Mouse (Mus musculus): Measurements from ENCODE around the gene Upf1.

Upf1 gene

DNA sequence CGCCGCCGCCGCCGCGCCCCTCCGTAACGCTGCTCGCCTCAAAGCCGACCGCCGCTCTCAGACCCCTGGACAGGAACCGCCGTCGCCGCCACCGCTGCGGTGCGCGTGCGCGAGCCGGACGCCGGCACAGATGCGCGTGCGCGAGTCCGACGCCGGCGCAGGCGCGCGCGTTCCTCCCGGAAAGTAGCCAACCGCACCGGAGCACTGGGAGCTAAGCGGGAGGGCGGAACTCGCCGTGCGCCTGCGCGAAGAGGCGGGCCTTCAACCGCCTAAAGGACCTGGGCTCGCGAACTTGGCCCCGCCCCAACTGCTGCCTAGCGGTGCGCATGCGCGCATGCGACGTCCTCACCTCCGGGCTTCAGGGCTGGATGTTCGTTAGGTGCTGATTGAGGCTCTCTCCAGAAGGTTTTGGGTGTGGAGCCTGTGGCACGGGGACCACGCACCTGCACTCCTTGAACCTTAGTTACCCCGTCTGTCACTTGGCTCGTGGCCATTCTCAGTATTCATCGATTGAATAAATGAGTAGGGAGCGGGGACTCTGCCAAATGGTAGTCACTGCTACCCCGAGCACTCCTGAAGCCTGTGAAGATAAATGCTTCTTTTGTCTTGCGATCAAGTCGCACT is at the start of gene Upf1:
TSS of gene Upf1 (minus strand) at position 85 of the 624 bp plus-strand sequence.
- DNase-seq (ENCODE audit: low read depth, low spot score), result peak; percentile 100

DNA sequence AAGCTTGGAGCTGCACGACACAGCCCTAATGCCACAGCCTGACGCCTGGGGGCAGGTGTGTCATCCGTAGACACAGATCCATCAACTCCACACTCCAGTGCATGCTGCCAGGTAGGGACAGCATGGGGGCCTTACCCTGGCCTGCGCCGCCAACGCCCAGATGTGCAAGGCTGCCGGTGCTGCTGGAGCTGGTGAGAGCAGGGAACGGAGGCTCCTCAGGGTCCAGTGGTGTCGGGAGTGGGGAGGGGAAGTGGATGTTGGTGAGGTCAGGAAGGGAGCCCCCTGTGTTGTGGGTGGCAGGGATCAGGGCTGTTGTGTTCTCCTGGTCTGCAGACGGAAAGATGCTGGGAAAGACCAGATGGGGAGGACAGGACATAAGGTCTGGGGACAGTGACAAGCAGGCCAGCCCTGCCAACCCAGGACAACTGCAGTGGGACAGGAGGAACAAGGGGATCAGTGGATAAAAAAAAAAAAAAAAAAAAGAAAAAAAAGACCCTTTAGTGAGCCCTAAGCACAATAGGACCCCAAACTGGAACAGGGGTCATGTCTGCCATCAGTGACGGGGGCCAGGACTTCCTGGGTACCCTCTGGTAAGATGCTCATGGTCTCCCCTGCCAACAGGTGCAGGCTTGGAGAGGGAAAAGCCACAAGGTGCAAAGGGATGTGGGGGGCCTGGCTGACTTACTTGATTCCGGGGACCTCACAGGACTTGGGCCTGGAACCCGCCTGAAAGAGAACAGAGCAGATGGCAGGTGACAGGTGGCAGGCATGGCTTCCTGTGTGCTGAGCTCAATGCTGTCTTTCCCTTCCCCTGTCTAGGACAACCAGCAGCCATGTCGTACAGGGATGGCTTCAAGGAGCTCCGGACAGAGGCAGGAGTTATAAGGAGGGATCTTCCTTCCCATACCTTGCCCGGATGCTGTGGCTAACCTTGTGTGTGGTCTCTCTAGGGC is 44.8 kb upstream of the Upf1 start:
- no peak for DNase-seq (ENCODE audit: low read depth, low spot score)

DNA sequence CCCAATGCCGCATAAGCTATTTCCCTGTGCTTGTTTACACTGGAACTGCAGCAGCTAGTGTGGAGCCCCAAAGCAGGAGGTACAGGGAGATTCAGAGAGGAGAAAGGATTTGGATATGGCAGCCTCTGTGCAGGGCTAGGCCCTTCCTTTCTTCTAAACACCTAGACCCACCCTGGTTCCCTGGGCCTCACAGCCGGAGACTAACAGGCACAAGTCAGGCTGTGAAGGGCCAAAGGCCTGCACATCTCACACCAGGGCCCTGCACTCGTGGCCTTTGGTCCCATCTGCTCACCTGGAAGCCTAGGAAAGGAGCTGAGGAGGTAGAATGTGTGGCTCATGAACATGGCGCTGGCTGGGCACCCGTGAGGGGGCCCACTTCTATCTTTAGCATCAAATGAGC is 43.1 kb upstream of the Upf1 start:
- no peak for DNase-seq (ENCODE audit: low read depth, low spot score)

DNA sequence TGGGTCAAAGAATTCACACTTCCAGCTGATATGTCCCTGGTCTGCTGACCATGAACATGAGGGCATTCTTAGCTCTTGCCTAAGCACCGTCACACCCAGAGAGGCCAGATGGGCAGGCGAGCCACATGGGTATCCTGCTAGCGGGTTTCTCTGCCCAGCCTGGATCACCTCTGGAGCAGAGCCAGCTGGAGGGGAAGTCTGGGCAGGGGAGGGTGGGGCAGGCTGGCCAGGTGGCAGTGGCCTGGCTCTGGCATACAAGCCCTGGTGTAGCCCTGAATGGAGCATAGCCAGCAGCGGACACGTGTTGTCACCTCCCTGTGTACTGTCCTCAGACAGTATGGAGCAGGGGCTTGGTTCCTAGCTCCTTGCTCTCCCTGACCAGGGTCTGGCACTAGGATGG is 42.6 kb upstream of the Upf1 start:
- no peak for DNase-seq (ENCODE audit: low read depth, low spot score)

DNA sequence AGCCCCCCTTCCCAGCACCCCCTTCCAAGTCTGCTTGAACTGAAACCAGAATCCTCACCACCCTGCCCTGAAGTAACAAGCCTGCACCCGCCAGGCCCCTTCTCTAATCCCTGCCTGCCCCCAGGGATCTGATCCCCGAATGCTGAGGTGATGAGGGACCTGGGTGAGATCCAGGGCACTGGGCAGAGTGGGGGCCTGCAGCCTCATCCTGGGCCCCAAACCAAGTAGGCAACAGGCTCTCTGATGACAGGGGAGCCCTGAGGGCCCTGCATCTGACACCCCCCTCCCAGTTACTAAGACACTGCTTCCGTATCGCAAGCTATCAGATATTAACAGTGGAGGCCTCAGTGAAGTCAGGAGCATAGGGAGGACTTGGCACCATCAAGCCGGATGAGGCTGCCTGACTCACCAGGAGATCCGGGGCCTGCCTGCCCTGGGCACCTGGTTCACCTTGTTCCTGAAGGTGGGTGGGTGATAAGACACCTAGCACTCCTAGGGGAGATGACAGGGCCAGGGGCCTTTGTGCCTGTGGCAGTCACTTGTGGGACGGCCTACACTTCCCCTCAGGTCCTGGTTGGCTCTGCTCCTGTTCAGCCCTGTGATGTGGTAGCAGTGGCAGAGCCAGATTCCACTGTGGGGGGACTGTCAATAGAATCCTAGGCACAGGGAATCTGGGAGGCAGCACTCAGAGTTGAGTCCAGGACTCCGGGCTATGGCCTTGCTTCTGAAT is 41.4 kb upstream of the Upf1 start:
- DNase-seq (ENCODE audit: low read depth, low spot score), result no peak

DNA sequence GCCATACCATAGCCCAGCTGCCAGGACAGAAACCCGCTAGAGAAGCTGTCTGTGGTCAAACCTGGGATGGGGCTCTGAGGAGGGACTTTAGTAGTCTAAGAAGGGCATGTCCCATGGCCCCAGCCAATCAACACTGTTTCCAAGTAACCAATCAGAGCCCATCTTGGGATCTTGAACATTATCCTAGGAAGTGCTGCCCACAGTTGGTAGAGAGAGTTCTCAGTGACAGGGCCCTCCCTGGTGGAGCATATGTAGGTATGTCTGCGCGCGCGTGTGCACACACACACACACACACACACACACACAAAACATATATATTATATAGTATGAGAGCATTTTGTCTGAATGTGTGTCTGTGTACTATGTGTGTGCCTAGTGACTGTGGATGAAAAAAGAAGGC is 40.0 kb upstream of the Upf1 start:
- DNase-seq (ENCODE audit: low read depth, low spot score), result peak; percentile 94

DNA sequence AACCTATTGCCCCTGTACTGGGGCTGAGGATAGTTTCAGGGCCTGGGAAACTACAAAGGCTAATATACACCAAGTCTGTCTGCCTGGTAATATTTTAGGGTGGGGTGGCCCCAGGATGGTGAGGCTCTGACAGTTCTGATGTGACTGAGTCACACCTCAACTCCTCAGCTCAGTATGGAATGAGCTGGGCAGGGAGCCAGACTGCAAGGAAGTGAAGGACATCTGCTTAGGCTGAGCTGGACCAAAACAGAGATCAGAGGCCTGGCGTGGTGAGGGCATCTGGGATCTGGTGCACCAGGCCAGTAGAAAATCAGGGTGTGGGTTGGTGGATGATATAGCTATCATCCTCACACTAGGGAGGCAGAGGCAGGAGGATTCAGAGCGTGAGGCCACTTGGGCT is 36.6 kb upstream of the Upf1 start:
- no peak for DNase-seq (ENCODE audit: low read depth, low spot score)

DNA sequence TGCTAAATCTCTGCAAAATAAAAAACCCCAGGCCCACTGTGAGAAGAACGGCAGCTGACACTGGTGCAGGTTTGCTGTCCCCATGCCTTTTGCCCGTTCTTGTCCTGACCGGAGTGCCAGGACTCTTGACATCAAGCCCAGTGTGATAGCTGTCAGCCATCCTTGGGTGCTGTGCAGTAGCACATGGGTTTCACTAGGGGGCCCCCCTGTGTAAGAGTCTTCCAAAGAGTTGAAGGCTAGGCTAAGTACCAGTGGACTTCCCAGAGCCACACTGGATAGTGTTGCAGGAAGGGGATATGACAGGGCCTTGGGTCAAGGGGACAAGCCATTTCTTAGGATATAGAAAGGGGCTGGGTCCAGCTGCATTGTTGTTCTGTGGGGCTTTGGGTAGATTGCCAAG is 30.2 kb upstream of the Upf1 start:
- peak; percentile 71 for DNase-seq (ENCODE audit: low read depth, low spot score)

DNA sequence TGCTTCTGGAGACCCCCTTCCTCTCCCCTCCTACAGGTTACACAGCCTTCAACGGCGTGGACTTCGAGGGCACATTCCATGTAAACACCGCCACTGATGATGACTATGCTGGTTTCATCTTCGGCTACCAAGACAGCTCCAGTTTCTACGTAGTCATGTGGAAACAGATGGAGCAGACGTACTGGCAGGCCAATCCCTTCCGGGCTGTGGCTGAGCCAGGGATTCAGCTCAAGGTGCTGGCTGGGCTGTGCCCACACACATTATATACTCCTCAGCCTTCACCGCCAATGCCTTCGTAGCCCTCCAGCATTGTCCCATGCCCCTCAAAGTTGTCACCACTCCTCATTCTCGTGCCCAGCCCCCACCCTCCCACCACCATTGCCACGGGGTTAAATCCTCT is 27.0 kb upstream of the Upf1 start:
- DNase-seq (ENCODE audit: low read depth, low spot score), result no peak

DNA sequence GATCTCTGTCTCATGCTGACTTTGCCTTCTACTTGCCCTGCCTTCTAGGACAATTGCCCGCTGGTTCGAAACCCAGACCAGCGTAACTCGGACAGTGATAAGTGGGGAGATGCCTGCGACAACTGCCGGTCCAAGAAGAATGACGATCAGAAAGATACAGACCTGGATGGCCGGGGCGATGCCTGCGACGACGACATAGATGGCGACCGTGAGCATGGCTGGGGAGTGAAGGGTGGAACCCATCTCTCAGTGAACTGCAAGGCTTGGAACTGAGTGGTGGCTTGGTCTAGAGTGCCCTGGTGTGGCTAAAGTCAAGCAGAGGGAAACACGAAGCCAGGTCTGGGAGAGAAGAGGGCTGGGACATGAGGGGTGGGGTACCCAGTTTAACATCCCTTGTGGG is 24.0 kb upstream of the Upf1 start:
- DNase-seq (ENCODE audit: low read depth, low spot score), result peak; percentile 54

DNA sequence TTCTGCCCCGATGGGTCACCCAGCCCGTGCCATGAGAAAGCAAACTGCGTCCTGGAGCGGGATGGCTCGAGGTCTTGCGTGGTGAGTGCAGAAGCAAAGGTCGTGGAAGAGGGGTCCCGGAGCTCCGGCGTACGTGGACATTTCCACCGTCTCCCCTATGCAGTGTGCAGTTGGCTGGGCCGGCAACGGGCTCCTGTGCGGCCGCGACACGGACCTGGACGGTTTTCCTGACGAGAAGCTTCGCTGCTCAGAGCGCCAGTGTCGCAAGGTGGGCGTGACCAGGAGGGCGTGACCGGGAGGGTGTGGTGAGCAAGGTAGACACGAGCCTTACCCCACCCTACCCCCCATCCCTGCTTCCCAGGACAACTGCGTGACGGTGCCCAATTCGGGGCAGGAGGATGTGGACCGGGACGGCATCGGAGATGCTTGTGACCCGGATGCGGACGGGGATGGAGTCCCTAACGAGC is 23.2 kb upstream of the Upf1 start:
- DNase-seq (ENCODE audit: low read depth, low spot score), result peak; percentile 50

DNA sequence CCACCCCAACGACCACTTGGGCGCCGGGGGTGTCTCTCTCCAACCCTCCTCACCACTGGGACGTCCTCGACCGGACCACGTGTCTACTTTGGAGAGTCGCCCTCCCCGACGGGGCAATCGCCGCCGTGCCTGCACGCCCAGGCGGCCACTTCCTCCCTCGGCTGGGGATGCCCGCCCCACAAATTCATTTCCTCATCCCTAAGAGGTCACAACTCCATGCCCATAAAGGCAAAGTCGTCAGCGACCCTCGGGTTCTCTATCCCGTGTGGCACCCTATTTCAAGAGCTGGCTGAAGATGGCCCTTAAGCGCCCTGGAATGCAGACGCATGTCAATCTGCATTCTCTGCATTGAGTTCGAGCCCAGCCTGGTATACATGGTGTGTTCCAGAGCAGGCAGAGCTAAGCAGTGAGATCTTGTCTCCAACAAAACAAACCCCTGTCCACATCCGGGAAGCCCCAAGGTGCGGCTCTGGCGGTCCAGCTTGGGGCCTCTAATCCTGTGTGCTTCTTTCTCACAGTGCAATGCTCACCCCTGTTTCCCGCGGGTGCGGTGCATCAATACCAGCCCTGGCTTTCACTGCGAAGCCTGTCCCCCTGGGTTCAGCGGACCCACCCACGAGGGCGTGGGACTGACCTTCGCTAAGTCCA is 22.3 kb upstream of the Upf1 start:
- no peak for DNase-seq (ENCODE audit: low read depth, low spot score)

DNA sequence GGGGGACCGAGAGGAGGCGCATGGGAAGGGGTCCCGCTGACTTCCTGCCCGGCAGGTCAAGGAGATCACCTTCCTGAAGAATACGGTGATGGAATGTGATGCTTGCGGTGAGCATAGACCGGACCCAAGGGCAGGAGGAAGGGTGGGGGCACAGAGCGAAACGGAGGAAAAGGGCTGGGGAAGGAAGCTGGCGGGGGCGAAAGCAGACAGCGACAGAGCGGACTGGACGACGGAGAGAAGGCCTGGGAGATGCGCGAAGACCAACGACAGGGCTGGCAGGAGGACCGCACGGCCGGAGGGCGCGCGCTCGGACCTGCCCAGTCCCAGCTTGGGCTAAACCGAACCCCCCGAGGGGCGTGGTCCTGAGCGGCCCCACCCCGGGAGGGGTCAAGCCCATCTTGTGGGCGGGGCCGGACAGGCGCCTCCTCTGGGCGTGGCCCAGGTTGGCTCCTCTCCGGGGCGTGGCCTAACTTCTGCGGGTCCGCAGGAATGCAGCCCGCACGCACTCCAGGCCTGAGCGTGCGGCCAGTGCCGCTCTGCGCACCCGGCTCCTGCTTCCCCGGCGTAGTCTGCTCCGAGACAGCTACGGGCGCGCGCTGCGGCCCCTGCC is 21.3 kb upstream of the Upf1 start:
- DNase-seq (ENCODE audit: low read depth, low spot score), result peak; percentile 92

DNA sequence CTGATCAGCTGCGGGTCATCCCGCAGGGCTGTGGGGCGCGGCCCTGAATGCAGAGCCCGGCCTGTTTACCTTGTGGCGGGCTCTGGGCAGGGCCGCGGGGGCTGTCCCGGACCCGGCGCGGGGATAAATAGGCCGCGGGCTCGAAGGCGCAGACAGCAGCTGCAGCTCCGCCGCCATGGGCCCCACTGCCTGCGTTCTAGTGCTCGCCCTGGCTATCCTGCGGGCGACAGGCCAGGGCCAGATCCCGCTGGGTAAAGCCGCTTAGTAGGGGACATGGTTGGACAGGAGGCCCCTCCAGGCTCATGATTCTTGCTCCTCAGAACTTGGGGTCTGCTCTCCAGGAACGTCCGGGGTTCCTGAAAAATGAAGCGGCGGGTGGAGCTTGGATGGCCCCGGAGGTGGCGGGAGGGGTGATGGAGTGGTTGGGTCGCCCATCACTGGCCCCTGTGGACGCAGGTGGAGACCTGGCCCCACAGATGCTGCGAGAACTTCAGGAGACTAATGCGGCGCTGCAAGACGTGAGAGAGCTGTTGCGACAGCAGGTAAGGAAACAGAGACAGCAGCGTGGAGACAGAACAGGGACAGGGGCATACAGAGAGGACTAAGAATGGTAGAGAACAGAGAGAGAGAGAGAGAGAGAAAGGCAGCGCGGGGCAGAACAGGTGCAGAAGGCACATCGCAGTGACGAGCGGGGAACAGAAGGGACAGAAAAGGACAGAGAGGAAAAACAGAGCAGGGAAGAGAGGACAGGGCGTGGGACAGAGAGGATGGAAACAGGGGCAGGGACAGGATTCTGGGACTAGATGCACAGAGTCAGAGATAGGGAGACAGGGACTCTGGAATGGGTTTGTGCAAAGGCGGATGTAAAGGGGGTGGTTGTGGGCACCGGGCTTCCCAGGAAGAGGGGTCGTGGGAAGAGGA is 20.6 kb upstream of the Upf1 start, which contains the start of gene Comp:
TSS of gene Comp (plus strand) at position 162 of the 921 bp plus-strand sequence.
- DNase-seq (ENCODE audit: low read depth, low spot score), result no peak

DNA sequence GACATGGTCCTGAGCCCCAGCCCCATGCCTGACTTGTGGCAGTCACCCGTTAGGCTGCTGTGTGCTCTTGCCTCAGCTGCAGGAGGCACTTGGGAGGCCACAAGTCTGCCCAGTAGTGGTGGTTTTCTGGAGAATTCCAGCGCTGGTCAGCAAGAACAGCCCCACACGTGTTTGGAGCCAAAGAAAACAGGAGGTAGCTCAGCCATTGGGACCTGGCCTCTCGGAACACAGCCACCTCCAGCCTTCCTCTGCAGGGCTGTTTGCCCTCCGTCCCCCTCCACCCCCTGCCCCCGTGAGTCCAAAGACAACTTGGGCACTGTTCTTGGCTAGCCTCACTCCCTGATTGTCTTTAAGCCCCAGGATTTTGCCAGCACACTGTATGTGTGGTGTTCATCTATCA is 18.9 kb upstream of the Upf1 start:
- no peak for DNase-seq (ENCODE audit: low read depth, low spot score)

DNA sequence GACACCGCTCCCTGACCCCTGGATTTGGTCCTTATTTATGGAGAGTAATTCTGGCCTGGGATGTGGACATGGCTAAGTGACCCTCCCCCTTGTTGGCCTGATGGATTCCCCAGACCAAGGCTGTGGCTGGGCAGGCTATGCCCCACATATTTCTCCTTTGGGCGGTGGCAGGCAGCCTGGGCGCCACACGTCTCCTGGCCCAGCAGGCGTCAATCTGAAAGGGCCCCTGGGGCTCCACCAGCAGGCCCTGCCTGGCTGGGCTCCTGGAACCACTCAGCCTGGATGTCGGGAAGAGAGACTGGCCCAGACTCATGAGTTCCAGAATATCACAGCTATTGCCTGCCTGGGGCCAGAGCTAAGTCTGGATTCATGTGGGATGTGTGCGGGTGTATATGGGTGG is 17.4 kb upstream of the Upf1 start:
- DNase-seq (ENCODE audit: low read depth, low spot score), result no peak

DNA sequence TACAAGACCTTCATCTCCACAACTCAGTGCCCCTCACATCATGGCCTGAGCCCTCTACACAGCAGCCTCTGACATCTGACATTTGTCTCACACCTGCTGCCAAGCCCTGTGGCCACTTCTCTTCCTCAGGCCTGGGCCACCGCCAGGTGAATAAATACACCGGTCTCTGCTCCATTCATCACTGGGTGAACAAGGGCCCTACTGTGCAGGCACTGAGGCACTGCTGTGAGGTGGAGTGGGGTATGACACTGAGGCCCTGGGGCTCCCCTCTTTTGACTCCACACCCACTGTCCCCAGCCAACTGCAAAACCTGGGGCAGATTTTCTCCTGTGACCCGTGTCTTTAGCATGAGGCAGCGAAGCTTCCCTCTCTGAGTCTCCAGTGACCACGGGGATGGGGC is 13.5 kb upstream of the Upf1 start:
- no peak for DNase-seq (ENCODE audit: low read depth, low spot score)

DNA sequence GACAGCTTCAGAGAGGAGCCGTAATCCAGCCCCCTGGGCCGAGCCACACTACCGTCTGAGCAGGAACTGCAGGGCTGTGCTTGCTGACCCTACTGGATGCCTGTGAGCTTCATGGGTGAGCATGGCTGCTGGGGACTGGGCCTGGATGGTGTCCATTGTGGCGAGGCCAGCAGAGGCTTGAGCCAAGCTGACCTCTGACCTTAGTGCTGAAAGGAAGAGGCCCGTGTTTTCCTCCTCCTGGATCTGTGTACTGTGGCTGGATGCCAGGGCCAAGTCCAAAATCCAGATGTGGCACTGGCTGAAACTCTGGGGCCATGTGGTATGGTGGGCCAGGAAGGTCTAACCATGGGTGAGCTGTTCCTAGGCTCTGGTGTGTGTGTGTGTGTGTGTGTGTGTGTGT is 11.0 kb upstream of the Upf1 start:
- DNase-seq (ENCODE audit: low read depth, low spot score), result no peak

DNA sequence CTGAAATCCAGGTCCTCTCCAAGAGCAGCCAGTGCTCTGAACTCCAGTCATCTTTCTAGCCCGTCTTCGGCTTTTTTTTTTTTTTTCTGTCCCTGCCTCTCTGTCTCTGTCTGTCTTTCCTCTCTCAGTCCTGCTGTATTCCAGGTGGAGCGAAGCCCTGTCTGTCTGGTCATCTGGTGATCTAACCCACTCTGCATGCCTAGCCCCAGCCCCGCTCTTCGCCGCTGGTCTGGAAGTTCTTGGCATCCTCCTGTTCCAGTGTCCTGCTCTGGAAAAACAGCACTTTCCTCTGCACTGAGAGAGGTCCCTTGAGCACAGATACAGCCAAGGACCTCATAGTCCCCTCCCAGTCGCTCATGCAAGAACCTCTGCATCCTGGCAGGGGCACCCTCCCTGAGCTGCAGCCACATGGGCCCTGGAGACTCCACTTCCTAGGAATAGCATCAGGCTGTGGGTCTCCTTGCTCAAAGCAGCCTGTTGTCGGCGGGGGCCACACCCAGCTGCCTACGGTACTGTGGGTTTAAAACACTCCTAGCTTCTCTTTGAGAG is 8.5 kb upstream of the Upf1 start:
- no peak for DNase-seq (ENCODE audit: low read depth, low spot score)

DNA sequence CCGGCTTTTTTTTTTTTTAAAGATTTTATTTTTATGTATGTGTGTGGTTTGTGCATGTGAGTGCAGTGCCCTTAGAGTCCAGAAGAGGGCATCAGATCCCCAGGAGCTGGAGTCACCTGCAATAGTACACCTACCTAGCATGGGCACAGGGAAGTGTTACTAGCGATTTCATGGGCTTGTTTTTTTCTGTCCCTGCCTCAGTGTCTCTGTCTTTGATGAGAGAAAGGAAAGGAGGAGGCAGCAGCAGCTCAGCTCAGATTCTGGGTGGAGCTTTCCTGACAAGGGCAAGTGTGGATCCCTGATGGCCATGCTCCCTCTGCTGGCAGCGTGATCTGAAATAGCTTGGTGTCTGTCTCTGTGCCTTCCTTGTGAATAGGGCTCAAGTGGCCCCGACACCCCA is 7.7 kb upstream of the Upf1 start:
- DNase-seq (ENCODE audit: low read depth, low spot score), result peak; percentile 84
